Mouse (Mus musculus) myocyte (in vitro differentiated cells): ENCODE data around the gene Gna12. TPM values are rescaled to one million over a fixed set of nuclear protein-coding genes. Genes with fewer than 3 reads are reported as not detected.

Source experiments
- H3K27me3 ChIP-seq: one replicate; pipeline ENCODE4 v1.6.1; 2011; ENCODE audit not compliant: control insufficient read depth, insufficient read depth, insufficient read length
- H3K36me3 ChIP-seq: one replicate; pipeline ENCODE4 v1.6.1; 2011; ENCODE audit not compliant: control insufficient read depth, insufficient read depth
- H3K4me2 ChIP-seq: one replicate; pipeline ENCODE4 v1.6.1; 2011; ENCODE audit warnings: low read depth, control low read depth
- H3K4me3 ChIP-seq: one replicate; pipeline ENCODE4 v1.5.1; 2011; ENCODE audit warnings: mild to moderate bottlenecking, control low read depth, moderate library complexity
- H3K79me2 ChIP-seq: one replicate; pipeline ENCODE4 v1.6.1; 2011; ENCODE audit not compliant: control insufficient read depth, insufficient read depth
- H3ac ChIP-seq: one replicate; pipeline ENCODE4 v1.6.1; 2011; ENCODE audit not compliant: control insufficient read depth, insufficient read length
- CEBPB ChIP-seq: IDR thresholded peaks from 2 replicates; pipeline ENCODE4 v1.6.1; 2011; ENCODE audit warnings: mild to moderate bottlenecking, moderate library complexity; ENCODE audit not compliant: poor library complexity, insufficient read depth, severe bottlenecking
- E2F4 ChIP-seq: IDR thresholded peaks from one replicate; pipeline ENCODE4 v1.6.1; 2011; ENCODE audit warnings: mild to moderate bottlenecking, control low read depth, moderate library complexity; ENCODE audit not compliant: insufficient read depth
- MAX ChIP-seq: IDR thresholded peaks from one replicate; pipeline ENCODE4 v1.6.1; 2011; ENCODE audit warnings: low read depth, mild to moderate bottlenecking, control low read depth
- MYOD1 ChIP-seq, 3 experiments: IDR thresholded peaks; one replicate each; pipeline ENCODE4 v1.6.1; 2011; ENCODE audit warnings: control low read depth in 2 of 3, low read depth in 2 of 3, mild to moderate bottlenecking in 2 of 3, moderate library complexity in 1 of 3; ENCODE audit not compliant: insufficient read length in 2 of 3, control insufficient read depth in 1 of 3
- MYOG ChIP-seq, 3 experiments: IDR thresholded peaks; one replicate each; pipeline ENCODE4 v1.6.1; 2011; ENCODE audit warnings: control low read depth in 2 of 3, low read depth in 2 of 3, mild to moderate bottlenecking in 2 of 3; ENCODE audit not compliant: insufficient read length in 2 of 3, control insufficient read depth in 1 of 3, insufficient read depth in 1 of 3
- POLR2A ChIP-seq: IDR thresholded peaks from one replicate; pipeline ENCODE4 v1.6.1; 2011; ENCODE audit warnings: low read depth, mild to moderate bottlenecking, control low read depth, moderate library complexity; ENCODE audit not compliant: insufficient read length
- POLR2AphosphoS2 ChIP-seq: IDR thresholded peaks from one replicate; pipeline ENCODE4 v1.6.1; 2011; ENCODE audit warnings: low read depth, control low read depth; ENCODE audit not compliant: insufficient read length
- REST ChIP-seq: IDR thresholded peaks from one replicate; pipeline ENCODE4 v1.6.1; 2011; ENCODE audit warnings: mild to moderate bottlenecking, control low read depth, moderate library complexity; ENCODE audit not compliant: insufficient read depth, insufficient read length
- SRF ChIP-seq: IDR thresholded peaks from one replicate; pipeline ENCODE4 v1.6.1; 2011; ENCODE audit warnings: low read depth; ENCODE audit not compliant: control insufficient read depth, insufficient read length
- TCF12 ChIP-seq: IDR thresholded peaks from one replicate; pipeline ENCODE4 v1.6.1; 2011; ENCODE audit warnings: mild to moderate bottlenecking, control low read depth; ENCODE audit not compliant: poor library complexity, insufficient read depth, severe bottlenecking
- TCF3 ChIP-seq: IDR thresholded peaks from one replicate; pipeline ENCODE4 v1.6.1; 2011; ENCODE audit warnings: low read depth, control low read depth; ENCODE audit not compliant: insufficient read length
- USF1 ChIP-seq: IDR thresholded peaks from one replicate; pipeline ENCODE4 v1.6.1; 2011; ENCODE audit warnings: low read depth, mild to moderate bottlenecking, control low read depth, moderate library complexity
- polyA plus RNA-seq: library from polyadenylated mRNA; unstranded; fragments of >200 nt; fragmentation: generic; extraction: Trizol; gene quantifications from one replicate; pipeline ENCODE4 v1.2.1, GENCODE M21; 2012; ENCODE audit warnings: missing spikeins

Gna12 gene
- polyA plus RNA-seq, 1 experiment = 48.8 TPM

DNA sequence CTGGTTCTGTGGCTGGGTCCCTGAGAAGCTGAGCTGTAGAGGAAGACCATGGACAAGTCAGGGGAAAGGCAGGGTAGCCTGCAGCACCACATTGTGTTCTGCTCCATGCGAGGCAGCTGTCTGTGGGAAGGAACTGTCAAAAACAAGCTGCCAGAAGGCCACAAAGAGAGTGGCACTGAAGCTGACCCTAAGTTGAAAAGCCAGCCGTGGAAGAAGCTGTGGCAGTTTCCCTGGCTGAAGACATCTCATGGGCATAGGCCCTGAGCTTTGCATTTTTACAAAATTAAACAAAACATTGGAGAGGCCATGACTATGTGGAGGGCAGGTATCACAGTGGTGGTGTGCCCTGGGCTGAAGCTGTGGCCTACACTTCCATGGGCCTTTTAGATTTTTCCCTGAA lies 31.0 kb downstream of the Gna12 start:
- peaks cover 15% of the 10 kb centered on the region for H3K79me2 ChIP-seq

DNA sequence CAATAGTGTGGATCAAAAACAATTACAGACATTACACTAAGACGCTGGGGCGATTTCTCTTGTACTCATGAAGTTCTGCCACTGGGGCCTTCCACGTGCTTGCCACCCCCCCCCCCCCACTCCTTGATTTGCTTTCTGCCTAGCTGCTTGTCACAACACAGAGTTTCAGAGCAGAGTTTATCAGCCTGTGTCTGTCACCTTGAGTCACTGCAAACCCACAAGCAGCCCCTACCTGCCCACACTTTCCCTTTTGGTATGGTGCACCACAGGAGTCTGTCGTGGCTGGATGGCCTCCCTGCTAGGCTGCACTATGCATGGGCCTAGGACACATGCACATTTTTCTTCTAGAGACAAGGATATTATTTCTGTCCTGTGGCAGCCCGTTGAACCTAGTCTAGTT lies 31.5 kb downstream of the Gna12 start:
- TF ChIP-seq POLR2AphosphoS2 (no peak), POLR2A (no peak), MYOG (IDR thresholded peaks at IDR 0.05; ENCODE audit: control insufficient read depth in 1 of 3, insufficient read depth in 1 of 3, insufficient read length in 2 of 3, low read depth in 2 of 3) (no peak), TCF3 (no peak), REST (no peak), MAX (no peak), TCF12 (no peak), CEBPB (no peak), USF1 (no peak), MYOD1 (IDR thresholded peaks at IDR 0.05; ENCODE audit: control insufficient read depth in 1 of 3, insufficient read length in 2 of 3, low read depth in 2 of 3) (no peak), SRF (no peak), E2F4 (no peak)
- no peaks in the 10 kb centered on the region for H3K27me3 ChIP-seq
- H3K4me2 ChIP-seq = no peak overlapping the region
- H3K79me2 ChIP-seq = peaks cover 15% of the 10 kb centered on the region
- H3ac ChIP-seq = no peak overlapping the region
- H3K4me3 ChIP-seq = no peak overlapping the region
- no peaks in the 10 kb centered on the region for H3K36me3 ChIP-seq

More for the DNA sequence above, 31.0 kb downstream of the Gna12 start:
- Histone ChIP-seq H3ac (no peak overlapping the region), H3K36me3 (no peaks in the 10 kb centered on the region), H3K27me3 (no peaks in the 10 kb centered on the region), H3K4me2 (no peak overlapping the region), H3K4me3 (no peak overlapping the region)
- TF ChIP-seq SRF (no peak), MYOG (IDR thresholded peaks at IDR 0.05; ENCODE audit: control insufficient read depth in 1 of 3, insufficient read depth in 1 of 3, insufficient read length in 2 of 3, low read depth in 2 of 3) (no peak), USF1 (no peak), POLR2A (no peak), POLR2AphosphoS2 (no peak), MAX (no peak), MYOD1 (IDR thresholded peaks at IDR 0.05; ENCODE audit: control insufficient read depth in 1 of 3, insufficient read length in 2 of 3, low read depth in 2 of 3) (no peak), TCF3 (no peak), E2F4 (no peak), REST (no peak), CEBPB (no peak), TCF12 (no peak)

DNA sequence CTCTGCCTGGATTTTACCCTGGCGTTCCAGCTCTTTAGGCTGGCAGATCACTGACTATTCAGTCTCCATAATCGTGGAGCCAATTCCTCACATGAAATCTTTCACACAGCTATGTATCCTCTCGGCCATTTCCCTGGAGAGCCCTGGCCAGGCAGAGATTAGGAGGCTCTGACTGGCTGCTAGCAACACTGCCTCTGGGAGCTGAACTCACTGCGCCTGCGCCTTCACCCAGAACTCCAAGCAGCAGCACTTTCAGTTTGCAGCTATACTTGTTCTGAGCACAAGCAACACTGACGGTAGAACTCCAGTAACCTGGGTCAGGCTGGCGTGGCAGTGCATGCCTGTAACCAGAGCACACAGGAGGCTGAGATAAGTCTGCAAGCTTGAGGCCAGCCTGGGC lies 32.1 kb downstream of the Gna12 start:
- H3K4me2 ChIP-seq = no peak overlapping the region
- TF ChIP-seq MYOG (IDR thresholded peaks at IDR 0.05; ENCODE audit: control insufficient read depth in 1 of 3, insufficient read depth in 1 of 3, insufficient read length in 2 of 3, low read depth in 2 of 3) = no peak
- no peak for TF ChIP-seq POLR2A
- no peak for TF ChIP-seq USF1
- TF ChIP-seq TCF12 = no peak
- no peak for TF ChIP-seq E2F4
- TF ChIP-seq CEBPB = no peak
- TF ChIP-seq TCF3 = no peak
- no peak for TF ChIP-seq MYOD1 (IDR thresholded peaks at IDR 0.05; ENCODE audit: control insufficient read depth in 1 of 3, insufficient read length in 2 of 3, low read depth in 2 of 3)
- no peak for TF ChIP-seq POLR2AphosphoS2
- TF ChIP-seq SRF = no peak
- TF ChIP-seq REST = no peak
- TF ChIP-seq MAX = no peak
- H3K36me3 ChIP-seq = no peaks in the 10 kb centered on the region
- H3K4me3 ChIP-seq = no peak overlapping the region
- H3K27me3 ChIP-seq = no peaks in the 10 kb centered on the region
- peaks cover 16% of the 10 kb centered on the region for H3K79me2 ChIP-seq
- H3ac ChIP-seq = no peak overlapping the region

DNA sequence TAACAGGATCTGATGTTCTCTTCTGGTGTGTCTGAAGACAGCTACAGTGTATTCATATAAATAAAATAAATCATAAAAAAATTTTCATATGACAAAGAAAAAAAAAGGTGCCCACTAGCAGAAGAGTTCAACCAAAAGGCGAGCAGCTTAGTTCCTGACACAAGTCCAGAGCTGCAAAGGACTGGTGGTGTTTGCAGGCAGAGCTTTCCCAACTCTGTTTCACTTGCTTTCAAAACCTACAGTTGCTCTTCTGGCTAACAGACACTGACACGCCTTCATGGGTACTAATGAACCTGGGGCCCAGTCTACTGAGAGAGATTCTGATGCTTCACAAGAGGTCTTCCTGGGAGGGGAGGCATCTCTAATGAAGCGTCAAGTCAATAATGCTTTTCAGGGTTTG lies 34.2 kb downstream of the Gna12 start:
- H3K27me3 ChIP-seq = no peaks in the 10 kb centered on the region
- H3K79me2 ChIP-seq = peaks cover 5% of the 10 kb centered on the region
- no peak overlapping the region for H3ac ChIP-seq
- no peak for TF ChIP-seq REST
- TF ChIP-seq POLR2A = no peak
- TF ChIP-seq MAX = no peak
- no peak for TF ChIP-seq TCF3
- no peak for TF ChIP-seq POLR2AphosphoS2
- TF ChIP-seq SRF = no peak
- no peak for TF ChIP-seq E2F4
- no peak for TF ChIP-seq TCF12
- no peak for TF ChIP-seq USF1
- TF ChIP-seq CEBPB = no peak
- no peak for TF ChIP-seq MYOD1 (IDR thresholded peaks at IDR 0.05; ENCODE audit: control insufficient read depth in 1 of 3, insufficient read length in 2 of 3, low read depth in 2 of 3)
- no peak for TF ChIP-seq MYOG (IDR thresholded peaks at IDR 0.05; ENCODE audit: control insufficient read depth in 1 of 3, insufficient read depth in 1 of 3, insufficient read length in 2 of 3, low read depth in 2 of 3)
- no peak overlapping the region for H3K4me3 ChIP-seq
- no peak overlapping the region for H3K4me2 ChIP-seq
- no peaks in the 10 kb centered on the region for H3K36me3 ChIP-seq

DNA sequence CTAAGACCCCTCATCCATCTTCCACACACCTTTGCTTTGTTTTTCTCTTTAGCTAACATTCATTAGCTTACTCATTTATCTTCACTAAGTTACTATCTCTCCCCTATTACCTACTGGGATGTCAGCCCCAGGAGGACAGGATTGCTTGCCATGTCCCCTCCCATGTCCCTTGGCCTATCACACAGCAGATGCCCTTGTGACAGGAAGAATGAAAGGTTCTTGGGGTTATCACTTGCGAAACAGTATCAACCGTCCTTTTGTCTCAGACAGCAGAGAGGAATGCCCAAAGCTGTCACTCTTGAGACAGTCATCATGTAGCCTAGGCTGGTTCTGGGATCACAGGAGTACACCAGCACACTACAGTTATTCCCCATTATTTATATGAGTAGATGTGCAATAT lies 35.1 kb downstream of the Gna12 start:
- H3K79me2 ChIP-seq = peaks cover 5% of the 10 kb centered on the region
- H3K27me3 ChIP-seq = no peaks in the 10 kb centered on the region
- TF ChIP-seq TCF3 = no peak
- no peak for TF ChIP-seq POLR2AphosphoS2
- TF ChIP-seq USF1 = no peak
- TF ChIP-seq REST = no peak
- TF ChIP-seq E2F4 = no peak
- TF ChIP-seq CEBPB = no peak
- no peak for TF ChIP-seq TCF12
- TF ChIP-seq MAX = no peak
- no peak for TF ChIP-seq MYOD1 (IDR thresholded peaks at IDR 0.05; ENCODE audit: control insufficient read depth in 1 of 3, insufficient read length in 2 of 3, low read depth in 2 of 3)
- no peak for TF ChIP-seq MYOG (IDR thresholded peaks at IDR 0.05; ENCODE audit: control insufficient read depth in 1 of 3, insufficient read depth in 1 of 3, insufficient read length in 2 of 3, low read depth in 2 of 3)
- no peak for TF ChIP-seq POLR2A
- no peak for TF ChIP-seq SRF
- H3ac ChIP-seq = no peak overlapping the region
- H3K4me3 ChIP-seq = no peak overlapping the region
- no peak overlapping the region for H3K4me2 ChIP-seq
- no peaks in the 10 kb centered on the region for H3K36me3 ChIP-seq
